Mouse (Mus musculus) bone marrow macrophage, adult 2 months (primary cell): ENCODE measurements around the gene Prkce. TPM values are rescaled to one million over a fixed set of nuclear protein-coding genes. Genes with fewer than 3 reads are reported as not detected.

Experiments used
- H3K27ac ChIP-seq: 2 replicates; pipeline ENCODE4 v1.5.1; 2012; ENCODE audit warnings: low read depth, low read length; ENCODE audit not compliant: insufficient read depth
- H3K4me1 ChIP-seq: 2 replicates; pipeline ENCODE4 v1.6.1; 2012; ENCODE audit warnings: low read length; ENCODE audit not compliant: control insufficient read depth, insufficient read depth
- H3K4me3 ChIP-seq: 2 replicates; pipeline ENCODE4 v1.5.1; 2012; ENCODE audit warnings: mild to moderate bottlenecking, low read length, moderate library complexity; ENCODE audit not compliant: insufficient read depth
- CTCF ChIP-seq: IDR thresholded peaks from 2 replicates; pipeline ENCODE4 v1.5.1; 2012; ENCODE audit warnings: low read depth, mild to moderate bottlenecking, low read length, moderate library complexity
- POLR2A ChIP-seq: IDR thresholded peaks from 2 replicates; pipeline ENCODE4 v1.6.1; 2012; ENCODE audit warnings: mild to moderate bottlenecking, low read depth, low read length, borderline replicate concordance
- polyA plus RNA-seq: library from polyadenylated mRNA; stranded (reverse); fragments of >200 nt; gene quantifications from 2 replicates; pipeline ENCODE4 v1.2.4, GENCODE M21; 2012; ENCODE audit not compliant: missing spikeins, insufficient read depth, insufficient read length

Prkce gene
- polyA plus RNA-seq, 1 experiment, result 1.8 TPM

DNA sequence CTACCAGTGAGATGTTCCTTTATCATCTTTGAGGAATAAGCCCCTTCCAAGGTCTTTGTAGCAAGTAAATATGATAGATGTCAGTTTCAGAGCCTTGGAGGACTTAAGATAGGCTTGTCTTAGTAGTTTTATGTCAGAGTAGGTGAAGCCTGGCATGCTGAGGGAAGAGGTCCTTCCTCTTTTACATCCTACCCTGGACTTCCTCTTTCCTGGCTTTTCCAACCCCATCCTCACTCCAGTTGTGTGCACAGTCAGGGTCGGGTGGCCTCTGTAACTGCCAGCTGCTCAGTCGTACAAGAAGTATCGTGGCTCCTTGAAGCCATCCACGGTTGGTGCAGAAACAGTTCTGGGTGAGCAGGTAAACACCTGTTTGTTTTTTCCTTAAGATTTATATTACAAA, 517.7 kb downstream of the Prkce start:
- Histone ChIP-seq H3K4me3 (no peak overlapping the region), H3K27ac (no peak overlapping the region), H3K4me1 (peaks cover 21% of the 10 kb centered on the region)
- TF ChIP-seq POLR2A (no peak), CTCF (no peak)

DNA sequence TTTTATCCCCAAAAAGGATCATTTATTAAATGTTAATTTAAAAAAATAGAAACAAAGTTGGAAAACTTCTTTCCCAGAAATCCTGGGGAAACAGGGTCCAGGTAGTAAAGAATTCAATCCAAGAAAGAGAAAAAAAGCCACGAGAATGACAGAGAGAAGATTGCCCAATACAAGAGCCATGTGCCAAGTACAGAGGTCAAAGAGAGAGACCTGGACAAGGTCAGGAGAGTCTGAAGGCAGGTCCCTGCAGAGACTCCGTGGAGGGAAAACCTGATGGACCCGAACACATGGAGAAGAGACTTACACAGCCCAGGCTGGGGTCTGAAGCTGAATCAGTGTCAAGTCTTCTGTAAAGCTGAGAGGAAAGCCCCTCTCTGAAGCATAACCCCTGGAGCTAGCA, 519.4 kb downstream of the Prkce start:
- no peak for TF ChIP-seq CTCF
- no peak for TF ChIP-seq POLR2A
- Histone ChIP-seq H3K4me1 (peaks cover 21% of the 10 kb centered on the region), H3K4me3 (no peak overlapping the region), H3K27ac (no peak overlapping the region)

DNA sequence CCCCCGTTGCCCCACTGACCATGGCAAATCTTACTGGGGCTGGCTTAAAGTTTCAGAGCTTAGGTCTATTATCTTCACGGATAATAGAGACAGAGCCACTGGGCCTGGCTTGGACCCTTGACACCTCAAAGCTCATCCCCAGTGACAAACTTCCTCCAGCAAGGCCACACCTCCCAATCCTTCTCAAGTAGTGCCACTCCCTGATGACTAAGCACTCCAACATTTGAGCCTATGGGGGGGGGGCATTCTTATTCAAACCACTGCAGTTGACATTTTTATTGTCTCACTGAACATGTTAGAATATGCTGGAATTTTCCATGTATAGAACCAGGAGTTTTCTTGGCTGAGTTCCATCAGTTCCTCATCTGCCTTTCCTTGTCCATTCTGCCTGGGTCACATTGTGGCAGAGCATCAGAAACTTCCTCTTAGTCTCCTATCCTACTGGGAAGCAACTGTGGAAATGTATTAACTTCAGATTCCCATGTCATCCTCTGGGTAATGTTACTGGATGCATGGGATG, 523.3 kb downstream of the Prkce start:
- no peak for TF ChIP-seq CTCF
- TF ChIP-seq POLR2A, result no peak
- no peak overlapping the region for H3K4me3 ChIP-seq
- no peak overlapping the region for H3K27ac ChIP-seq

DNA sequence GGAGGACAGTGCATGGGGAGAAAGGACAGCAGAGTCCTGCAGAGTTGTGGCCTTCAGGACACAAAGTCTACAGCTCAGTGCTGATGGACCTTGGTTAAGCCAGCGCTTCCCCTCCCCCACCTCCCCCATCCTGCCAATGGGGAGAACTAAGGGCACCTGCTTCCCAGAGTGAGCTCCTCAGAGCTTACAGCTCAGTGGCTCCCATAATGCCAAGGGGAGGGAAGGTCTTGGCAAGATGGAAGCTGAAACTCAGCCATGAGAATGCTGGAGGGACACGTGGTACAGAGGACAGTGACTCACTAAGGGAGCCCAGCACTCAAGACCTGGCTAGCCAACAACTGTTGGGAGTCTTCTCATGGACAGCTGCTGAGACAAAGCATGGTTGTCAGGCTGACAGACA, 530.2 kb downstream of the Prkce start:
- no peaks in the 10 kb centered on the region for H3K4me1 ChIP-seq
- no peak overlapping the region for H3K4me3 ChIP-seq
- H3K27ac ChIP-seq, result no peak overlapping the region
- TF ChIP-seq CTCF (no peak), POLR2A (no peak)

More for the DNA sequence above, 523.3 kb downstream of the Prkce start:
- peaks cover 9% of the 10 kb centered on the region for H3K4me1 ChIP-seq

DNA sequence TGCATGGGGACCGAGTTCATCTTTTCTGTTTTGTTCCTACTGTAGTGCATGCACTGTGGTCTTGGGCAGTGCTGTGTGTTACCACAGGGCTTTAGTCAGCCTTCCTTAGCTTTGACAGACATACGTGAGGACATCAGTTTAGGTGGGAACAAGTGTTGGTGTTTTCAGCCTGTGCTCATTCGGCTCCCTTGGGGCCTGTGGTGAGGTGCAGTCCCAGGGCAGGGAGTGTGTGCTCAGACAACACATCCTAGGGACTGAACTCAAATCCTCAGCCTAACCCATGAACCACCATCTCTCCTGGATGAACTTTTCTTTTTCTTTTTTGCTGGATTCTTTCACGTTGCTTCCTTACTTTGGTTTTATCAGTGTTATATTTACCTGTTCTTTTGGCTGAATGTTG, 535.8 kb downstream of the Prkce start:
- TF ChIP-seq CTCF, result no peak
- no peak for TF ChIP-seq POLR2A
- Histone ChIP-seq H3K4me3 (no peak overlapping the region), H3K27ac (no peak overlapping the region), H3K4me1 (peaks cover 7% of the 10 kb centered on the region)

DNA sequence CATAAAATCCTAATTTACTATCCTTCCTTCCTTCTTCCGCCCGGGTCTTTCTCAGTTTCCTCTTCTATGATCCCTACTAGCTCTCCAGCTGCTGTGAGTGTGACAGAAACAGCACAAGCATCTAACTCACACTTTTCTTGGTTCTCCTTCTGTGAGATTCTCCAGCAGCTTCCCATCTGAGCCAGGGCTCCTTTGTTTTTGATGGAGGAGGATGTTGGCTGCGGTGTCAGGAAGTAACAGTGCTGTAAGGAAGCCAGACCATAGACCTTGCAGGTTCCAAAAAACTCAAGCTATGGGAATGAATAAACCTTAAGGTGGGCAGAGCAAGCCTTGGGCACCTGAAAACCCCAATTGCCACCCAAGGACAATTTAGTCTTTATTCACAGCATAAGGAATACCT, 537.7 kb downstream of the Prkce start:
- no peak overlapping the region for H3K27ac ChIP-seq

DNA sequence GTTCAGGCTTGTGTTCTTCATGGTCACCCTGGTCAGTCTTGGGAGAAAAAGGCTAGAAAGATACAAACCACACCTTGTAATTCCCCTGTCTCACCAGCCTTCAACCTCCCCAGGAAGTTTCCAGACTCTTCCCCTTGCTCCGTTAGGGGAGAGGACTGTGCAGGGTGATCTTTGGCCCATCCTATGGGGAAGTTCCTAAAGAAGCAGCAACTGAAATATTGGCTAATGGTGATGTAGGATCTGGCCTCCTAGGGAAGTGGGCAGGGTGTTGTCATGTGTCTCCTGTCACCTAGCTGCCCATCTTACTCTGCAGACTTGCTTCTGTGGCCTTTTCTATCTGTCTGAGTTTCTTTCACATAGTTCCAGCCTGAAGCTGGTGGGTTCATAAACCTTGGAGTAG, 538.9 kb downstream of the Prkce start:
- no peak overlapping the region for H3K4me3 ChIP-seq
- peaks cover 14% of the 10 kb centered on the region for H3K4me1 ChIP-seq
- TF ChIP-seq CTCF, result no peak
- no peak for TF ChIP-seq POLR2A
- H3K27ac ChIP-seq, result no peak overlapping the region

More for the DNA sequence above, 537.7 kb downstream of the Prkce start:
- TF ChIP-seq POLR2A, result no peak
- TF ChIP-seq CTCF, result no peak
- Histone ChIP-seq H3K4me1 (peaks cover 9% of the 10 kb centered on the region), H3K4me3 (no peak overlapping the region)

Other genes starting within 250 kb of the Prkce start
- 8.9 and 12.0 TPM in 2 replicates for gene Srbd1, start 22.6 kb upstream of the Prkce start, polyA plus RNA-seq